Mouse (Mus musculus) lung, adult 2 months (tissue): ENCODE results near the gene Ascc1. TPM values are rescaled to one million over a fixed set of nuclear protein-coding genes. Genes with fewer than 3 reads are reported as not detected.

Experiments
- DNase-seq: peaks from one replicate; pipeline ENCODE4 v3.0.0; 2022
- H3K4me1 ChIP-seq: fragments of 200-500 bp; 2 replicates; pipeline ENCODE4 v1.6.1; 2011; ENCODE audit warnings: low read length; ENCODE audit not compliant: control insufficient read depth, insufficient read depth
- H3K4me3 ChIP-seq: fragments of 200-500 bp; replicated peaks from 2 replicates; pipeline ENCODE3; 2011; ENCODE audit warnings: low read depth, mild to moderate bottlenecking, control low read depth, low read length; ENCODE audit errors: extremely low read depth
- CTCF ChIP-seq: fragments of 200-500 bp; IDR thresholded peaks from 2 replicates; pipeline ENCODE4 v1.5.1; 2011; ENCODE audit warnings: mild to moderate bottlenecking, low read length, control low read depth; ENCODE audit not compliant: insufficient read depth
- POLR2A ChIP-seq: fragments of 200-500 bp; IDR thresholded peaks from 2 replicates; pipeline ENCODE4 v1.6.1; 2011; ENCODE audit warnings: low read depth, mild to moderate bottlenecking, control low read depth, low read length, borderline replicate concordance; ENCODE audit errors: extremely low read depth
- WGBS: fragments of 180-500 bp; shearing (Covaris S2); methylation state at CpG from one replicate; pipeline ENCODE4 v1.1.7; 2018; 5-methylcytosine and 5-hydroxymethylcytosine counted together
- polyA plus RNA-seq: library from polyadenylated mRNA; depleted of rRNA; stranded (reverse); fragments of >200 nt; gene quantifications from 2 replicates; pipeline ENCODE4 v1.2.3, GENCODE M21; 2012

Gene Ascc1
- polyA plus RNA-seq, 1 experiment, result 29.5 TPM

- DNase-seq, result no peak
- WGBS, result under 1% methylated on average over 12 of the region's 12 CpGs
- peak overlapping the region; percentile 91 for H3K4me3 ChIP-seq
- TF ChIP-seq CTCF (no peak), POLR2A (no peak)
- peaks cover 5% of the 10 kb centered on the region for H3K4me1 ChIP-seq
These were observed 402 bp upstream of the Ascc1 start for GRCm38 (mm10) chr10:60002203-60002602.

- peaks cover 2% of the 10 kb centered on the region; the same call in 1 of the 2 replicates for H3K4me1 ChIP-seq
- no peak for DNase-seq
- peak overlapping the region; percentile 95 for H3K4me3 ChIP-seq
- TF ChIP-seq CTCF (no peak), POLR2A (peak; percentile 49; the same call in 1 of the 2 replicates)
- under 1% methylated on average over 21 of the region's 21 CpGs for WGBS
These were observed 678 bp downstream of the Ascc1 start for GRCm38 (mm10) chr10:60003213-60003752.

GRCm38 (mm10) chr10:60003847-60004246, 1.2 kb downstream of the Ascc1 start:
- TF ChIP-seq POLR2A, result no peak
- TF ChIP-seq CTCF, result no peak
- WGBS, result 74% methylated on average over 9 of the region's 9 CpGs
- H3K4me1 ChIP-seq, result peaks cover 2% of the 10 kb centered on the region; the same call in 1 of the 2 replicates
- H3K4me3 ChIP-seq, result no peak overlapping the region
- DNase-seq, result no peak

GRCm38 (mm10) chr10:60005264-60005663, 2.7 kb downstream of the Ascc1 start:
- H3K4me3 ChIP-seq, result no peak overlapping the region
- DNase-seq, result no peak
- peaks cover 2% of the 10 kb centered on the region; the same call in 1 of the 2 replicates for H3K4me1 ChIP-seq
- TF ChIP-seq CTCF (peak; percentile 51), POLR2A (no peak)
- WGBS, result 67% methylated on average over 2 of the region's 2 CpGs

GRCm38 (mm10) chr10:60009115-60009514, 6.5 kb downstream of the Ascc1 start:
- DNase-seq, result no peak
- TF ChIP-seq POLR2A, result no peak
- no peak for TF ChIP-seq CTCF
- 42% methylated on average over 3 of the region's 3 CpGs for WGBS
- Histone ChIP-seq H3K4me3 (no peak overlapping the region), H3K4me1 (no peaks in the 10 kb centered on the region)

GRCm38 (mm10) chr10:60016223-60016622, 13.6 kb downstream of the Ascc1 start:
- H3K4me1 ChIP-seq, result no peaks in the 10 kb centered on the region
- WGBS, result 90% methylated on average over 6 of the region's 6 CpGs
- no peak for DNase-seq
- TF ChIP-seq POLR2A (no peak), CTCF (no peak)
- no peak overlapping the region for H3K4me3 ChIP-seq

- Histone ChIP-seq H3K4me3 (no peak overlapping the region), H3K4me1 (no peaks in the 10 kb centered on the region)
- no peak for DNase-seq
- 78% methylated on average over 2 of the region's 2 CpGs for WGBS
- TF ChIP-seq POLR2A (no peak), CTCF (no peak)
These were observed 16.7 kb downstream of the Ascc1 start for GRCm38 (mm10) chr10:60019299-60019698.

- WGBS, result 96% methylated on average over 1 of the region's 1 CpGs
- Histone ChIP-seq H3K4me3 (no peak overlapping the region), H3K4me1 (no peaks in the 10 kb centered on the region)
- DNase-seq, result no peak
- TF ChIP-seq CTCF (no peak), POLR2A (no peak)
These were observed 21.1 kb downstream of the Ascc1 start for GRCm38 (mm10) chr10:60023751-60024150.

GRCm38 (mm10) chr10:60026759-60027395, 24.3 kb downstream of the Ascc1 start:
- no peak for DNase-seq
- WGBS, result 62% methylated on average over 13 of the region's 13 CpGs
- TF ChIP-seq POLR2A, result no peak
- TF ChIP-seq CTCF, result no peak
- Histone ChIP-seq H3K4me1 (no peaks in the 10 kb centered on the region), H3K4me3 (no peak overlapping the region)

GRCm38 (mm10) chr10:60027619-60028084, 25.0 kb downstream of the Ascc1 start:
- 32% methylated on average over 2 of the region's 2 CpGs for WGBS
- Histone ChIP-seq H3K4me3 (no peak overlapping the region), H3K4me1 (no peaks in the 10 kb centered on the region)
- TF ChIP-seq POLR2A (no peak), CTCF (no peak)
- DNase-seq, result no peak
